Mouse (Mus musculus) erythroblast, embryonic 14.5 days (primary cell): Measurements from ENCODE around the gene Abcf2.

Experiments used
- GATA1 ChIP-seq: IDR thresholded peaks from 2 replicates; pipeline ENCODE4 v1.6.1; 2012; ENCODE audit warnings: low read length, inconsistent platforms, mixed read lengths
- TAL1 ChIP-seq: IDR thresholded peaks from 3 replicates; pipeline ENCODE4 v1.6.1; 2012; ENCODE audit warnings: low read length, inconsistent platforms, mixed read lengths

- TF ChIP-seq TAL1 (no peak), GATA1 (no peak)
Measured at GRCm38 (mm10) chr5:24586106-24586505, 8.8 kb upstream of the Abcf2 start.
